Mouse (Mus musculus) heart, embryonic 16.5 days (tissue): ENCODE measurements around the gene Tnn. TPM values are rescaled to one million over a fixed set of nuclear protein-coding genes. Genes with fewer than 3 reads are reported as not detected.
A peak's percentile ranks its signal among the peaks of the same experiment; 100 is the strongest.

Source experiments
- ATAC-seq: fragments of 200-750 bp; cut with Nextera tagmentation; replicated peaks from 2 replicates; pipeline ENCODE4 v1.8.0; 2017; ENCODE audit warnings: moderate number of reproducible peaks; ENCODE audit not compliant: insufficient read depth, low FRiP score; ENCODE audit errors: extremely low read depth
- H3K27ac ChIP-seq: fragments of 300-500 bp; sonication (generic); 2 replicates; pipeline ENCODE4 v1.5.1; 2014; ENCODE audit warnings: mild to moderate bottlenecking, low read length, control low read depth, moderate library complexity
- H3K27me3 ChIP-seq: fragments of 300-500 bp; sonication (generic); 2 replicates; pipeline ENCODE4 v1.6.1; 2014; ENCODE audit warnings: low read length, mixed read lengths; ENCODE audit not compliant: control insufficient read depth, insufficient read depth
- H3K36me3 ChIP-seq: fragments of 300-500 bp; sonication (generic); 2 replicates; pipeline ENCODE4 v1.6.1; 2014; ENCODE audit not compliant: control insufficient read depth, insufficient read depth
- H3K4me1 ChIP-seq: fragments of 300-500 bp; sonication (generic); 2 replicates; pipeline ENCODE4 v1.6.1; 2014; ENCODE audit warnings: low read length, mixed read lengths; ENCODE audit not compliant: control insufficient read depth, insufficient read depth
- H3K4me2 ChIP-seq: fragments of 300-500 bp; sonication (generic); 2 replicates; pipeline ENCODE4 v1.6.1; 2014; ENCODE audit warnings: low read depth, mild to moderate bottlenecking, control low read depth, low read length
- H3K4me3 ChIP-seq: fragments of 300-500 bp; sonication (generic); 2 replicates; pipeline ENCODE4 v1.5.1; 2014; ENCODE audit warnings: mild to moderate bottlenecking, control low read depth, low read length
- H3K9ac ChIP-seq: fragments of 300-500 bp; sonication (generic); 2 replicates; pipeline ENCODE4 v1.6.1; 2014; ENCODE audit warnings: low read length, control low read depth
- H3K9me3 ChIP-seq: fragments of 300-500 bp; sonication (generic); replicated peaks from 2 replicates; pipeline ENCODE4 v1.6.1; 2016; ENCODE audit warnings: low read length; ENCODE audit not compliant: control insufficient read depth
- WGBS: fragments of 180-500 bp; shearing (Covaris S2); extraction: QIAGEN DNeasy Blood & Tissue Kit; methylation state at CpG from one replicate; pipeline ENCODE4 v1.1.7; 2014; 5-methylcytosine and 5-hydroxymethylcytosine counted together
- polyA plus RNA-seq: library from polyadenylated mRNA; unstranded; fragments of >200 nt; fragmentation: Nextera tagmentation; extraction: Ambion mirVana; gene quantifications from 2 replicates; pipeline ENCODE4 v1.2.1, GENCODE M21; 2015

The Tnn gene
- polyA plus RNA-seq = 0.19 and 0.20 TPM in 2 replicates

DNA sequence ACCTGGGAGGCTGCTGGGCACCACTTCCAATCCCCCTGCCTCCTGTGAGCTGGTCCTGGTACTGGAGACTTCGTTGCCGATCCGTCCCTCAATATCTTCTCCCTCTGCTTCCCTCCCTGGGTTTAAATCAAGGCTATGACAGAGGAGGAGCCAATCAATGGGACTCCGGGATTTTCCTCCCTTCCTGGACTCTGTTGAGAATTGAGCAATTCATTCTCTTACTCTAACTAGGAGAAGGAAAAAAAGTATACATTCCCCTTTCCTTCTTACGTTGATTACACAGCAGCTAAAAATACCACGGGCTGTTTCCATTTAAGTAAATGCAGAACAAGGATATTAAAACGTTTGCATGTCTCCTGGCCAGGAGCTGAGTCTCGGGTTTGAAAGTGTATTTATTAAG is at the start of gene Tnn:
Gene Tnn (minus strand): TSS at position 101 of the 400 bp plus-strand sequence.
- WGBS = 50% methylated on average over 8 of the region's 8 CpGs
- no peaks in the 10 kb centered on the region for H3K27me3 ChIP-seq
- H3K9ac ChIP-seq = no peak within 1 kb of the TSS
- no peak within 1 kb of the TSS for H3K27ac ChIP-seq
- no peaks in the 10 kb centered on the region for H3K36me3 ChIP-seq
- no peak within 1 kb of the TSS for H3K4me3 ChIP-seq
- H3K9me3 ChIP-seq = no peaks in the 10 kb centered on the region
- no peak for ATAC-seq
- no peaks in the 10 kb centered on the region for H3K4me1 ChIP-seq
- no peak within 1 kb of the TSS for H3K4me2 ChIP-seq

DNA sequence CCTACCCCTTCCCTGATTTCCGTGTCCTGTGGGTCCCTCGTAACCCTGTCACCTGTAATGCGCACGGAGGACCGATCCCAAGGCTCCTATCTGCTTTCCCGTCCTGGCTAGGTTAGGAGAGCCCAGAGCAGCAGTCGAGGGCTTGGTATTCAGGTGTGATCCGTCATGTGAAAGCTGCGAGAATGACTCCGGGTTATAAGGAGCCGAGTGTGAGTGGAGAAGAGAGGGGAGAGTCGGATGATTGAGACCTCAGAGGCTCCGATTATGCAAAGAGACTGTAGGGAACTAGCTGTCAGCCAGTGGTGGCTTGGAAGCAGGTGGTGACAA is 41.9 kb upstream of the Tnn start:
- H3K9ac ChIP-seq = peak overlapping the region; percentile 95
- H3K4me1 ChIP-seq = peaks cover 7% of the 10 kb centered on the region
- ATAC-seq = peak; percentile 15
- H3K27me3 ChIP-seq = no peaks in the 10 kb centered on the region
- peak overlapping the region; percentile 93 for H3K4me3 ChIP-seq
- under 1% methylated on average over 13 of the region's 13 CpGs for WGBS
- peaks cover 15% of the 10 kb centered on the region for H3K36me3 ChIP-seq
- no peaks in the 10 kb centered on the region for H3K9me3 ChIP-seq
- peak overlapping the region; percentile 97 for H3K4me2 ChIP-seq
- peak overlapping the region; percentile 90 for H3K27ac ChIP-seq

- WGBS = 5% methylated on average over 31 of the region's 31 CpGs
Observed at GRCm38 (mm10) chr1:160194529-160195336, 41.4 kb upstream of the Tnn start, which contains the start of gene Mrps14. Gene Mrps14 (plus strand): TSS chr1:160195215.

DNA sequence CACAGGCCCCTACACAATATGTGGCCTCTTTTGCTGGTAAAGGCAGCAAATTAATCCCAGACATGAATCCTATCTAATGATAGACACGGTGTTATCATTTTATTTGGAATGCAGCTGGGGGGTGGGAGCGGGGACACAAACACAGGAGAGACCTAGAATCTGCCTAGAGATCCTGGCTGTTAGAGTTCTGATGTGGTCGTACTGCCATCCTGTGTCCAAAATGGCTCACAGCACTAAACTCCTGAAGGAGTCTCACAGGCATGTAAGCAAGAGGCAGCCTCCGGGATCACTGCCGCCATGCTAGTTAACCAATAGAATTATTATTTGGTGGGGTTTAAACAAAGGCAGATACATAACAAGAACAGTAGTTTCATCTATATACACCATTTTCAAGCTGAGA is 31.1 kb upstream of the Tnn start:
- ATAC-seq = peak; percentile 58; the same call in 1 of the 2 replicates
- no peak overlapping the region for H3K27ac ChIP-seq
- H3K9me3 ChIP-seq = no peaks in the 10 kb centered on the region
- no peak overlapping the region for H3K9ac ChIP-seq
- no peak overlapping the region for H3K4me3 ChIP-seq
- H3K4me2 ChIP-seq = no peak overlapping the region
- no peaks in the 10 kb centered on the region for H3K27me3 ChIP-seq
- no peaks in the 10 kb centered on the region for H3K36me3 ChIP-seq
- H3K4me1 ChIP-seq = no peaks in the 10 kb centered on the region
- WGBS = 15% methylated on average over 5 of the region's 5 CpGs

More at GRCm38 (mm10) chr1:160194529-160195336, 41.4 kb upstream of the Tnn start, which contains the start of gene Mrps14:
- peak within 1 kb of the TSS; percentile 90 for H3K27ac ChIP-seq
- peaks cover 12% of the 10 kb centered on the region for H3K36me3 ChIP-seq
- peaks cover 7% of the 10 kb centered on the region for H3K4me1 ChIP-seq
- peak within 1 kb of the TSS; percentile 93 for H3K4me3 ChIP-seq
- H3K9ac ChIP-seq = peak within 1 kb of the TSS; percentile 95
- H3K4me2 ChIP-seq = peak within 1 kb of the TSS; percentile 97
- ATAC-seq = peak; percentile 99
- no peaks in the 10 kb centered on the region for H3K27me3 ChIP-seq
- H3K9me3 ChIP-seq = no peaks in the 10 kb centered on the region

DNA sequence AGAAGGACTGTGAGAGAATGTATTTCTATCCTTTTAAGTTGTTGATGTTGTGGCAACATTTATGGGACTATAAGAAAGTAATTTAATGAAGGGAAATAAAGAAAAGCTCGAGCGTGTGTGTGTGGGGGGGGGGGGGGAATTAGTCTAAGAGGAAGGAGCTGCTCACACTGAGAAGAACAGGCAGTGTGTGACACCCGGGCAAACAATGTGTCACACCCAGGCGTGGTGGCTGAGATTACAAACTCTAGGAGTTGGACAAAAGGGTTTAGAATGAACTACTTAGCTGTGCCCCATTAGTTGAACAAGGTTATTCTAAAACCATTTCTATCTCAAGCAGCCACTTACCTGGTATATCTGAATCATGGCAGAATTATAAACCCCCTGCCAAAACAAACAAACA is 27.8 kb upstream of the Tnn start:
- Histone ChIP-seq H3K27me3 (no peaks in the 10 kb centered on the region), H3K27ac (no peak overlapping the region), H3K4me1 (no peaks in the 10 kb centered on the region), H3K9ac (no peak overlapping the region), H3K4me2 (no peak overlapping the region), H3K4me3 (no peak overlapping the region), H3K9me3 (no peaks in the 10 kb centered on the region), H3K36me3 (no peaks in the 10 kb centered on the region)
- 66% methylated on average over 4 of the region's 4 CpGs for whole genome bisulfite sequencing
- ATAC-seq = no peak

DNA sequence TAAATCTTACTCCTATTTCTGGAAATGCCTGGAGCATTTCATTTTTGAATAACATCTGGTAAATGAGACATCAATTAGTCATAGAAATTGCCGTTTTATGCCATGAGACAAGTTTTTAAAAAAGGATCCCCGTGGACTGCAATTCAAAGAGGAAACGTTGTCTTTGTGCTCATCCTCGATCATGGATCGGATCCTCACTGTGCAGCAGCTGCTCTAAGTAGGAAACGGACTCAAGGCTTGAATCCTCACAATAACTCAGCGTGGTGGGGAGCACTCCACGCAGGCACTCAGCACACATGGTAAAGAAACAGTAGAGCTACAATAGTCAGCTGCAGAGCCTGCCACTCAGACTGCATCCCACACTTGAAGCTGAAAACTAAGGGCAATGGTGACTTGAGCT is 23.5 kb upstream of the Tnn start:
- H3K36me3 ChIP-seq = no peaks in the 10 kb centered on the region
- no peak overlapping the region for H3K4me3 ChIP-seq
- no peak overlapping the region for H3K27ac ChIP-seq
- H3K4me1 ChIP-seq = no peaks in the 10 kb centered on the region
- no peak overlapping the region for H3K4me2 ChIP-seq
- no peaks in the 10 kb centered on the region for H3K9me3 ChIP-seq
- WGBS = 81% methylated on average over 8 of the region's 8 CpGs
- H3K9ac ChIP-seq = no peak overlapping the region
- H3K27me3 ChIP-seq = no peaks in the 10 kb centered on the region
- no peak for ATAC-seq

DNA sequence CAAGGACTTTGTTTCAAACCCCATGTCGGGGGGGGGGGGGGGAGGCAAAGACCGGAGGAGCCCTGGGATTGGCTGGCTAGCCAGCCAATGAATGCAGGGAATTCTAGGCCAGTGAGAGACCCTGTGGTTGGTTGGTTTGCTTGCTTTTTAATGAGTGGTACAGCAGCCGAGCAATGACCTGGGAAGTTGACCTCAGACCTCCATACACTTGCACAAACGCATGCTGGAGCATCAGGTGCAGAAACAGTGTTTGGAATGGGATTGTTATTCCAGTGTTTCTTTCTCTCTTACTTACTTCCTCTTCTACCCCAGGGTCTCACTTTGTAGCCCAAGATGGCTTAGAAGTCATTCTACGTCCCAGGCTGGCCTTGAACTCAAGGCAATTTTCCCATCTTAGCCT is 13.2 kb upstream of the Tnn start:
- Histone ChIP-seq H3K4me1 (no peaks in the 10 kb centered on the region), H3K27me3 (no peaks in the 10 kb centered on the region), H3K9ac (no peak overlapping the region), H3K4me2 (no peak overlapping the region), H3K9me3 (no peaks in the 10 kb centered on the region), H3K27ac (no peak overlapping the region), H3K4me3 (no peak overlapping the region), H3K36me3 (no peaks in the 10 kb centered on the region)
- 79% methylated on average over 3 of the region's 5 CpGs for WGBS
- no peak for ATAC-seq

DNA sequence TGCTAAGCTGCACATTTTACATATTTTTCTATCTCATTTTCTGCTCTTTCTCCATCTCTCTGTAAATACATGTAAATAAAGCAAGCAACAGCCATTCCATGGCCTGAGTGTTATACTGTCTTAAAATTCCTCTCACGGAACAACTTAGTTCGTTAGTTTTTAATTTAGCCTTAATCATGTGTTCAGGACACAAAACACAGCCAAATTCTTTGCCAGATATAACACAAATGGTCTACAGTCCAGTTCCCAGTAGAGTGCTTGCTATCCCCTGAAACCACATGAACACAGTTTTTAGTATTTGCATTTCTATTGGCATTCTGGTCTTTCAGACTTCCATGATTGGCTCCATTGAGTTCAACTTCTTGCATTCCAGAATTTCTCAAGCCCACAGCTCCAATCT is 4.8 kb upstream of the Tnn start:
- Histone ChIP-seq H3K9ac (no peak overlapping the region), H3K9me3 (no peaks in the 10 kb centered on the region), H3K4me1 (no peaks in the 10 kb centered on the region), H3K27me3 (no peaks in the 10 kb centered on the region), H3K4me2 (no peak overlapping the region), H3K36me3 (no peaks in the 10 kb centered on the region), H3K4me3 (no peak overlapping the region), H3K27ac (no peak overlapping the region)
- WGBS = 82% methylated on average over 2 of the region's 2 CpGs
- ATAC-seq = no peak

GRCm38 (mm10) chr1:160150726-160151125 is 2.7 kb downstream of the Tnn start:
- no peaks in the 10 kb centered on the region for H3K27me3 ChIP-seq
- WGBS = 65% methylated on average over 3 of the region's 3 CpGs

More at GRCm38 (mm10) chr1:160150726-160151125, 2.7 kb downstream of the Tnn start:
- no peaks in the 10 kb centered on the region for H3K9me3 ChIP-seq
- no peaks in the 10 kb centered on the region for H3K36me3 ChIP-seq
- no peak for ATAC-seq
- H3K4me2 ChIP-seq = no peak overlapping the region
- H3K4me1 ChIP-seq = no peaks in the 10 kb centered on the region
- H3K27ac ChIP-seq = no peak overlapping the region
- H3K9ac ChIP-seq = no peak overlapping the region
- no peak overlapping the region for H3K4me3 ChIP-seq
